8 mouse cellular contexts compared by ENCODE assay signal in the genomic region with DNA sequence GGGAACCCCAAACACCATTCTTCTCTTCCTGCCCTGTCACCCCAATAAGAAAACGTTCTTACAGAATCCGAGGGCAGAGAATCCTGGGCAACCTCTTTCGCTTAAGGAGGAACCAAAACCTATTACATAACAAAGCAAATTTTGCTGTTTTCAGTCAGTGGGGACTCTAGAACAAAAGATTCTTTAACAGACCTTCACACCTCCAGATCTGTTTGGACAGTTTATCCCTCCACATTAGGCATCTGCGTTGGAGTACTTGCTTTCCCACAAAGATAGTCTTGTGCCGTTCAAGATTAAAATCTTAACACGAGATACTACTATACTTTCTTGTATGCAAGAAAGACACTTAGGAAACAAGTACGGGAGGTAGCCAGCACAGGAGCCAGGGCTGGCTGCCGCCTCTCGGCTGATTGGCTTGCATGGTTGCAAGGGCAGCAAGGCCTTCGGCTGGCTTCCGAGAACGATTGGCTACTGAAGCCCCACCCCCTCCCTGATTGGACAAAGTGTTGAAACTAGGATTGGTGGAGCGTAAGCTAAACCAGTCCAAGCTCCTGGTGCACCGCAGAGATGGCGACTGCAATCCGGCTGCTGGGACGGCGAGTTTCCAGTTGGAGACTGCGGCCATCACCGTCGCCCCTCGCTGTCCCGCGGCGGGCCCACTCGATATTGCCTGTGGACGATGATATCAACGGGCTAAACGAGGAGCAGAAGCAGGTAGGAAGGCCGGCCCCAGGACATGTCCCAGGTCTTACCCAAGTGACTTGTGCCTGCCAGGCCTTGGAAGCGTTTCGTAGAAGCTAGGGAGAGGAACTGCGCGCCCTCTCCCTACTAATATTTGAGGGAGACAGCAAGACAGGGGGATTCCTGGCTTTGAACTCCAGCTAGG. TPM values are rescaled to one million over a fixed set of nuclear protein-coding genes. Genes with fewer than 3 reads are reported as not detected.
DNase-seq lines count a peak whose midpoint lies in the region; ATAC-seq and TF ChIP-seq lines count a peak whose summit lies in the region.

Ivd (plus strand) TSS at position 501 of the 886 bp plus-strand sequence.

- peaks cover 13% of the 10 kb centered on the region for H3K4me1 ChIP-seq in heart, embryonic 12.5 days (replicated peaks)
- peaks cover 8% of the 10 kb centered on the region; the same call in 1 of the 2 replicates for H3K4me1 ChIP-seq in kidney, postnatal 0 days (replicated peaks; ENCODE audit: insufficient read depth, low read length)
- peaks cover 3% of the 10 kb centered on the region; the same call in 1 of the 2 replicates for H3K4me1 ChIP-seq in liver, embryonic 11.5 days (replicated peaks; ENCODE audit: control insufficient read depth, insufficient read depth, low read length)
- H3K4me1 ChIP-seq in stomach, embryonic 14.5 days (ENCODE audit: control insufficient read depth, insufficient read depth, low read length): peaks cover 4% of the 10 kb centered on the region; the same call in 1 of the 2 replicates

- H3K27ac ChIP-seq in heart, embryonic 12.5 days (ENCODE audit: poor library complexity, severe bottlenecking): peak within 1 kb of the TSS; percentile 54; the same call in 1 of the 2 replicates
- peak within 1 kb of the TSS; percentile 54; the same call in 1 of the 2 replicates for H3K27ac ChIP-seq in kidney, postnatal 0 days
- no peak within 1 kb of the TSS for H3K27ac ChIP-seq in liver, embryonic 11.5 days (ENCODE audit: low read depth, low read length)
- no peak within 1 kb of the TSS for H3K27ac ChIP-seq in stomach, embryonic 14.5 days (ENCODE audit: low read length)

- WGBS in heart, embryonic 12.5 days: under 1% methylated on average over 34 of the region's 34 CpGs
- WGBS in kidney, postnatal 0 days: under 1% methylated on average over 34 of the region's 34 CpGs
- under 1% methylated on average over 34 of the region's 34 CpGs for WGBS in liver, embryonic 11.5 days
- WGBS in stomach, embryonic 14.5 days: under 1% methylated on average over 34 of the region's 34 CpGs

- peaks cover 9% of the 10 kb centered on the region for H3K36me3 ChIP-seq in heart, embryonic 12.5 days
- H3K36me3 ChIP-seq in kidney, postnatal 0 days (ENCODE audit: insufficient read depth, low read length): no peaks in the 10 kb centered on the region
- H3K36me3 ChIP-seq in liver, embryonic 11.5 days (ENCODE audit: control insufficient read depth, insufficient read depth, low read length): 0 out of 2 replicates have a peak, but pooled peaks cover 2% of the 10 kb centered on the region
- no peaks in the 10 kb centered on the region for H3K36me3 ChIP-seq in stomach, embryonic 14.5 days (ENCODE audit: control insufficient read depth, insufficient read depth, low read length)

- H3K9ac ChIP-seq in heart, embryonic 12.5 days: peak within 1 kb of the TSS; percentile 77
- peak within 1 kb of the TSS; percentile 74 for H3K9ac ChIP-seq in kidney, postnatal 0 days (ENCODE audit: low read depth, low read length)
- peak within 1 kb of the TSS; percentile 71 for H3K9ac ChIP-seq in liver, embryonic 11.5 days (ENCODE audit: low read depth, low read length)
- peak within 1 kb of the TSS; percentile 37 for H3K9ac ChIP-seq in stomach, embryonic 14.5 days (replicated peaks; ENCODE audit: low read depth, low read length)

- peak; percentile 100 for ATAC-seq in erythroid progenitor cell, adult 5-6 weeks (replicated peaks; ENCODE audit: low FRiP score, poor library complexity, severe bottlenecking)
- ATAC-seq in heart, embryonic 12.5 days (ENCODE audit: insufficient number of reproducible peaks, low FRiP score): peak; percentile 99
- ATAC-seq in kidney, postnatal 0 days (replicated peaks; ENCODE audit: low FRiP score, low read depth): peak; percentile 98
- peak; percentile 99 for ATAC-seq in liver, embryonic 11.5 days (replicated peaks; ENCODE audit: low FRiP score)
- peak; percentile 98 for ATAC-seq in stomach, embryonic 14.5 days (ENCODE audit: insufficient number of reproducible peaks, insufficient read depth, low FRiP score, low read depth)

- no peaks in the 10 kb centered on the region for H3K9me3 ChIP-seq in heart, embryonic 12.5 days (replicated peaks)
- no peaks in the 10 kb centered on the region for H3K9me3 ChIP-seq in kidney, postnatal 0 days (replicated peaks; ENCODE audit: low read length)
- no peaks in the 10 kb centered on the region for H3K9me3 ChIP-seq in liver, embryonic 11.5 days (ENCODE audit: control insufficient read depth, low read length)
- H3K9me3 ChIP-seq in stomach, embryonic 14.5 days (ENCODE audit: control insufficient read depth, low read depth, low read length): no peaks in the 10 kb centered on the region

- H3K27me3 ChIP-seq in heart, embryonic 12.5 days (replicated peaks): no peaks in the 10 kb centered on the region
- H3K27me3 ChIP-seq in kidney, postnatal 0 days (ENCODE audit: insufficient read depth, low read length): no peaks in the 10 kb centered on the region
- no peaks in the 10 kb centered on the region for H3K27me3 ChIP-seq in liver, embryonic 11.5 days (replicated peaks; ENCODE audit: control insufficient read depth, insufficient read depth, low read length)
- H3K27me3 ChIP-seq in stomach, embryonic 14.5 days (ENCODE audit: control insufficient read depth, insufficient read depth, low read length): no peaks in the 10 kb centered on the region

- H3K4me2 ChIP-seq in heart, embryonic 12.5 days: peak within 1 kb of the TSS; percentile 74
- H3K4me2 ChIP-seq in kidney, postnatal 0 days (ENCODE audit: low read length): peak within 1 kb of the TSS; percentile 85
- peak within 1 kb of the TSS; percentile 85 for H3K4me2 ChIP-seq in liver, embryonic 11.5 days
- H3K4me2 ChIP-seq in stomach, embryonic 14.5 days (replicated peaks; ENCODE audit: low read depth, low read length): peak within 1 kb of the TSS; percentile 74

- TF ChIP-seq CTCF in kidney, postnatal 0 days (IDR thresholded peaks at IDR 0.05; ENCODE audit: low read depth): no peak

- H3K4me3 ChIP-seq in heart, embryonic 12.5 days: peak within 1 kb of the TSS; percentile 66
- H3K4me3 ChIP-seq in kidney, postnatal 0 days (replicated peaks; ENCODE audit: low read depth, low read length): peak within 1 kb of the TSS; percentile 65
- peak within 1 kb of the TSS; percentile 69 for H3K4me3 ChIP-seq in liver, embryonic 11.5 days (ENCODE audit: low read depth, low read length)
- peak within 1 kb of the TSS; percentile 47 for H3K4me3 ChIP-seq in stomach, embryonic 14.5 days (ENCODE audit: low read depth, low read length)

- DNase-seq in CD4-positive helper T cell, adult 2 months (ENCODE audit: low read depth, low spot score): peak; percentile 93
- DNase-seq in brain, embryonic 18.5 days (ENCODE audit: low read depth, low spot score): peak; percentile 90
- DNase-seq in kidney, postnatal 0 days (ENCODE audit: low spot score): peak; percentile 95
- peak; percentile 87 for DNase-seq in liver, embryonic 11.5 days (ENCODE audit: low spot score)
- DNase-seq in naive thymus-derived CD4-positive, alpha-beta T cell, adult 2 months (ENCODE audit: low read depth): peak; percentile 94

RNA-seq across cellular contexts. Expression of gene Ivd, which starts in this region (rescaled TPM):
- total RNA-seq in erythroid progenitor cell, adult 5-6 weeks (2015; ENCODE audit: low replicate concordance): 5.4 and 6.3 TPM in 2 replicates
- total RNA-seq in erythroid progenitor cell, adult 5-6 weeks (2017; ENCODE audit: low replicate concordance): 1.9 and 7.3 TPM in 2 replicates
- 68.2 and 68.7 TPM in 2 replicates for polyA plus RNA-seq in heart, embryonic 12.5 days (2016; fragmentation: Nextera tagmentation; extraction: Ambion mirVana)
- polyA plus RNA-seq in kidney, postnatal 0 days (2015; fragmentation: Nextera tagmentation; extraction: Ambion mirVana): 68.9 and 79.2 TPM in 2 replicates
- polyA plus RNA-seq in liver, embryonic 11.5 days (2014; fragmentation: Nextera tagmentation; extraction: Ambion mirVana): 41.3 and 48.6 TPM in 2 replicates
- polyA plus RNA-seq in stomach, embryonic 14.5 days (2014; fragmentation: Nextera tagmentation; extraction: Ambion mirVana): 55.9 and 57.9 TPM in 2 replicates

Comparison
In these comparisons a context has a peak if more than half of its experiments do, and no peak if none do; other contexts are left out.
1. H3K27ac ChIP-seq: peak in heart, embryonic 12.5 days (single experiment) and kidney, postnatal 0 days (single experiment); none in liver, embryonic 11.5 days (single experiment) and stomach, embryonic 14.5 days (single experiment).
2. Peak in every context shown above with its lines, with median percentiles within 50 percentile points of each other: DNase-seq, ATAC-seq, H3K4me2 ChIP-seq, H3K4me3 ChIP-seq and H3K9ac ChIP-seq.